Mouse (Mus musculus) kidney, embryonic 14.5 days (tissue): ENCODE measurements around the gene Neurl1b. TPM values are rescaled to one million over a fixed set of nuclear protein-coding genes. Genes with fewer than 3 reads are reported as not detected.

Source experiments
- ATAC-seq: fragments of 200-750 bp; cut with Nextera tagmentation; 2 replicates; pipeline ENCODE4 v1.8.0; 2017; ENCODE audit warnings: moderate number of reproducible peaks, mild to moderate bottlenecking, moderate TSS enrichment, moderate library complexity; ENCODE audit not compliant: low FRiP score, low TSS enrichment
- H3K27ac ChIP-seq: fragments of 300-500 bp; sonication (generic); 2 replicates; pipeline ENCODE4 v1.5.1; 2014; ENCODE audit warnings: low read depth, mild to moderate bottlenecking, low read length, moderate library complexity, mixed read lengths
- H3K27me3 ChIP-seq: fragments of 300-500 bp; sonication (generic); 2 replicates; pipeline ENCODE4 v1.6.1; 2014; ENCODE audit warnings: mild to moderate bottlenecking, low read length; ENCODE audit not compliant: control insufficient read depth, insufficient read depth
- H3K36me3 ChIP-seq: fragments of 300-500 bp; sonication (generic); 2 replicates; pipeline ENCODE4 v1.6.1; 2014; ENCODE audit warnings: low read length, mixed read lengths; ENCODE audit not compliant: control insufficient read depth, insufficient read depth
- H3K4me1 ChIP-seq: fragments of 300-500 bp; sonication (generic); 2 replicates; pipeline ENCODE4 v1.6.1; 2014; ENCODE audit warnings: low read length, mixed read lengths; ENCODE audit not compliant: control insufficient read depth, insufficient read depth
- H3K4me2 ChIP-seq: fragments of 300-500 bp; sonication (generic); replicated peaks from 2 replicates; pipeline ENCODE4 v1.6.1; 2014; ENCODE audit warnings: low read depth, mild to moderate bottlenecking, low read length
- H3K4me3 ChIP-seq: fragments of 300-500 bp; sonication (generic); 2 replicates; pipeline ENCODE4 v1.5.1; 2014; ENCODE audit warnings: mild to moderate bottlenecking, low read length
- H3K9ac ChIP-seq: fragments of 300-500 bp; sonication (generic); 2 replicates; pipeline ENCODE4 v1.6.1; 2014; ENCODE audit warnings: low read depth, mild to moderate bottlenecking, low read length, moderate library complexity
- H3K9me3 ChIP-seq: fragments of 300-500 bp; sonication (generic); 2 replicates; pipeline ENCODE4 v1.6.1; 2016; ENCODE audit warnings: low read length; ENCODE audit not compliant: control insufficient read depth
- WGBS: fragments of 180-500 bp; shearing (Covaris S2); extraction: QIAGEN DNeasy Blood & Tissue Kit; methylation state at CpG from one replicate; pipeline ENCODE4 v1.1.7; 2014; 5-methylcytosine and 5-hydroxymethylcytosine counted together
- polyA plus RNA-seq: library from polyadenylated mRNA; unstranded; fragments of >200 nt; fragmentation: Nextera tagmentation; extraction: Ambion mirVana; gene quantifications from 2 replicates; pipeline ENCODE4 v1.2.1, GENCODE M21; 2014

Gene Neurl1b
- polyA plus RNA-seq, 1 experiment from 2014 or later: 1.6 TPM

DNA sequence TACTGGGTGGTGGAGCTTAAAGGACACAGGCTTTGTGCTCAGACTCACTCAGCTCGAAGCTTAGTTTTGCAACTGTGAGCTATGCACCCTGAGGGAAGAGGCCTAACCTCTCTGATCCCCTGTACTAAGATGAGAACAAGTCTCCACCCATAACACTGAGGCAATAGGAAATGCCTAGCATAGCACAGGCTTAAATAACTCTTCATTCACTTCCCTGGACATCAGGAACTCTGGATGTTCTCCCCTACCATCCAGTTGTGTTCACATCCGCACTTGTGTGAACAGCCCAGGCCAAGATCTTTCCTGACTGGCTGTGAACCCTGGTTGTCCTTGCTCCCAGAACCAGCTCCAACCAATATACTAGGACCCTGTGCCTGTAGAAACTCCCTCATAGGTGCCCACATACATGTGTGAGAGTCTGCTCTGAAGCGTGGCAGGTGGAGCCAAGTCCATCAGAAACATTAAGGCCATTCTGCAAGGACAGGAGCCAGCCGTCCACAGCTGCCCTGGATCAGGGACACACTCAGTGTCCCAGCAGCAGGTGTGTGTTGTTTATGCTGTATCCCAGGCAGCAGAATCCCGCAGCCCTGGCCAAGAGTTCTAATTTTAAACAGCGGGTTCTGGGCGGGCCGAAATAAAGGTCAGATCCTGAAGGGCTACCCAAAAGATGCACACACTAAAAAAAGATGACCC, 74.2 kb downstream of the Neurl1b start:
- no peaks in the 10 kb centered on the region for H3K36me3 ChIP-seq
- no peak for ATAC-seq
- H3K27me3 ChIP-seq: no peaks in the 10 kb centered on the region
- no peak overlapping the region for H3K27ac ChIP-seq
- no peak overlapping the region for H3K4me2 ChIP-seq
- WGBS: 85% methylated on average over 8 of the region's 8 CpGs
- H3K9ac ChIP-seq: no peak overlapping the region
- H3K9me3 ChIP-seq: 0 out of 2 replicates have a peak, but pooled peaks cover 3% of the 10 kb centered on the region
- H3K4me3 ChIP-seq: no peak overlapping the region
- H3K4me1 ChIP-seq: no peaks in the 10 kb centered on the region

DNA sequence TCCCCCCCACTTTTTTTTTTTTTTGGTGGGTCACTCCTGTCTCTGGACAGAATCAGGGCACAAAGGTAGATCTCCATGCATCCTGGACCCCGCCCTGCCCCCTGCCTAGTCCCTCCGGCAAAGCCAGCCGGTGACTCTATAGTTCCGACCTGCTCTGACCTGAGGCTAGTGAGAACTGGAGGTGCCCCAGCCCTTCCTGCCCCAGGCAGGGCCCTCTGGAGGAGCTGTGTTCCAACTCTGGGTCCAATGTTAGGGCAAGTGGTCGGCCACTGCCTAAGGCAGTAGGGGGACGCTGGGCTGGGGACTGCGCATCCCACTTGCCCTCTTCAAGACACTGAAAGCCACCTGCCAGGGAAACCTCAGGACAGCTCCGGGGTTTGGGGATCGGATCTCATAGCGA, 75.4 kb downstream of the Neurl1b start:
- H3K27me3 ChIP-seq: no peaks in the 10 kb centered on the region

GRCm38 (mm10) chr17:26490910-26491309, 76.3 kb downstream of the Neurl1b start:
- Histone ChIP-seq H3K4me3 (no peak overlapping the region), H3K36me3 (no peaks in the 10 kb centered on the region), H3K9me3 (0 out of 2 replicates have a peak, but pooled peaks cover 3% of the 10 kb centered on the region), H3K4me1 (no peaks in the 10 kb centered on the region), H3K9ac (no peak overlapping the region), H3K27me3 (no peaks in the 10 kb centered on the region), H3K4me2 (no peak overlapping the region), H3K27ac (no peak overlapping the region)
- no peak for ATAC-seq
- WGBS: 83% methylated on average over 2 of the region's 2 CpGs

More for the DNA sequence above, 75.4 kb downstream of the Neurl1b start:
- ATAC-seq: no peak
- H3K36me3 ChIP-seq: no peaks in the 10 kb centered on the region
- WGBS: 93% methylated on average over 10 of the region's 10 CpGs
- no peak overlapping the region for H3K4me3 ChIP-seq
- H3K9ac ChIP-seq: no peak overlapping the region
- 0 out of 2 replicates have a peak, but pooled peaks cover 3% of the 10 kb centered on the region for H3K9me3 ChIP-seq
- H3K27ac ChIP-seq: no peak overlapping the region
- H3K4me1 ChIP-seq: no peaks in the 10 kb centered on the region
- no peak overlapping the region for H3K4me2 ChIP-seq

- Histone ChIP-seq H3K4me1 (no peaks in the 10 kb centered on the region), H3K9me3 (0 out of 2 replicates have a peak, but pooled peaks cover 3% of the 10 kb centered on the region)
- WGBS: 91% methylated on average over 3 of the region's 3 CpGs
Observed at GRCm38 (mm10) chr17:26492246-26492645, 77.6 kb downstream of the Neurl1b start.

GRCm38 (mm10) chr17:26494642-26495468, 80.2 kb downstream of the Neurl1b start:
- no peaks in the 10 kb centered on the region for H3K4me1 ChIP-seq
- H3K27ac ChIP-seq: no peak overlapping the region
- H3K4me2 ChIP-seq: no peak overlapping the region
- WGBS: 88% methylated on average over 4 of the region's 4 CpGs
- no peaks in the 10 kb centered on the region for H3K36me3 ChIP-seq
- no peaks in the 10 kb centered on the region for H3K27me3 ChIP-seq
- H3K9me3 ChIP-seq: 0 out of 2 replicates have a peak, but pooled peaks cover 3% of the 10 kb centered on the region
- no peak overlapping the region for H3K9ac ChIP-seq
- no peak for ATAC-seq
- no peak overlapping the region for H3K4me3 ChIP-seq

More at GRCm38 (mm10) chr17:26492246-26492645, 77.6 kb downstream of the Neurl1b start:
- H3K27me3 ChIP-seq: no peaks in the 10 kb centered on the region
- H3K4me3 ChIP-seq: no peak overlapping the region
- H3K27ac ChIP-seq: no peak overlapping the region
- H3K9ac ChIP-seq: no peak overlapping the region
- no peaks in the 10 kb centered on the region for H3K36me3 ChIP-seq
- ATAC-seq: no peak
- no peak overlapping the region for H3K4me2 ChIP-seq

Other genes with a start within 250 kb of the Neurl1b start
- 0.38 and 0.46 TPM in 2 replicates for gene Pdia2, start 215.7 kb upstream of the Neurl1b start, polyA plus RNA-seq
- 5.2 and 5.9 TPM in 2 replicates for gene Rgs11, start 211.9 kb upstream of the Neurl1b start, polyA plus RNA-seq
- gene Arhgdig, start 207.0 kb upstream of the Neurl1b start, polyA plus RNA-seq: 6.3 and 6.9 TPM in 2 replicates
- gene Fam234a, start 170.6 kb upstream of the Neurl1b start, polyA plus RNA-seq: 27.9 and 40.4 TPM in 2 replicates
- 87.8 and 108 TPM in 2 replicates for gene Luc7l, start 161.9 kb upstream of the Neurl1b start, polyA plus RNA-seq
- 141 and 150 TPM in 2 replicates for gene Ergic1, start 146.7 kb downstream of the Neurl1b start, polyA plus RNA-seq
- 19.3 and 19.8 TPM in 2 replicates for gene Dusp1, start 147.3 kb downstream of the Neurl1b start, polyA plus RNA-seq
- gene Atp6v0e, start 248.4 kb downstream of the Neurl1b start, polyA plus RNA-seq: 192 and 214 TPM in 2 replicates